Mouse (Mus musculus): ENCODE measurements around the gene Pex1. TPM values are rescaled to one million over a fixed set of nuclear protein-coding genes. Genes with fewer than 3 reads are reported as not detected.

The Pex1 gene
- 10.8 and 11.1 TPM in 2 replicates for polyA plus RNA-seq (2012; rRNA removed)

DNA sequence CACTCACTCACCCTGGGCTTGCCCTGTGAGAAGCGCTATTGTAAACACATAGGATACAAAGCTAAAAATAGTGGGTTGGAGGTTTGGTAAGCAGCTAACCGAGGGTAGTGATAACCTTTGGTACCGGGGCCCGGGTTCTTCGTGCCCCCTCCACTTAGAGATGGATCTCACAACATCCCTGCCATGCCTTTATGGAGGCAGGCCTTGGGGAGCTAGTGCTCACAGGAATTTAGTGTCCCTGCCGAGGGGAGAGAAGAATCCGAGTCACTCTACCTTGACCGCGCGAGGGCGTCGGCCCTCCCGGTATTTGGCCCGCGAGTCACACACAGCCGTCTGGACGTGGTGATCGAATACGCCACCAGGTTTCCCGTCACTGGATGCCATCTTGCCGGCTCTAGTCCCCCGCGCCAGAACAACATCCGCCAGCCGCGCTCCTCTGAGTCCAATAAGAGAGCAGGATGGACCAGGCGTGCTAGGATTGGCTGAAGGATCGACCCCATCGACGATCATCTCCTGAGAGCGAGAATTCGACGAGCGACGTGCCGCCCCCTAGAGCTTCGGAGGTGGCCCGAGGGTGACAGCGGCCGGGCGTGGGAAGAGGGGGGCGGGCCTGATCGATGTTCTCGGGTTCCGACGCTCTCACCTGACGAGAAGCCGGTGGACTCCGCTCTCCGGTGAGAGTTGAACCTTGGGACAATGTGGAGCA, at the start of gene Pex1:
Pex1 (plus strand) TSS at position 374 of the 706 bp plus-strand sequence.
- Histone ChIP-seq H3K4me3 (ENCODE audit: insufficient read depth, low read depth, low read length) (peak within 1 kb of the TSS; percentile 86), H3K27ac (ENCODE audit: insufficient read depth, low read depth, low read length) (peak within 1 kb of the TSS; percentile 84), H3K27me3 (replicated peaks; ENCODE audit: control insufficient read depth, insufficient read depth, low read length) (no peaks in the 10 kb centered on the region), H3K4me1 (ENCODE audit: control insufficient read depth, insufficient read depth, low read length) (0 out of 2 replicates have a peak, but pooled peaks cover 6% of the 10 kb centered on the region), H3K36me3 (ENCODE audit: control insufficient read depth, insufficient read depth, low read length) (no peaks in the 10 kb centered on the region)
- TF ChIP-seq POLR2A (IDR thresholded peaks at IDR 0.05; ENCODE audit: low read depth, low read length), result no peak
- peak; percentile 45 for TF ChIP-seq CTCF (conservative IDR thresholded peaks at IDR 0.05; ENCODE audit: insufficient read depth, insufficient read length, low read depth, low read length)
- peak; percentile 98 for DNase-seq
- under 1% methylated on average over 50 of the region's 50 CpGs for WGBS

DNA sequence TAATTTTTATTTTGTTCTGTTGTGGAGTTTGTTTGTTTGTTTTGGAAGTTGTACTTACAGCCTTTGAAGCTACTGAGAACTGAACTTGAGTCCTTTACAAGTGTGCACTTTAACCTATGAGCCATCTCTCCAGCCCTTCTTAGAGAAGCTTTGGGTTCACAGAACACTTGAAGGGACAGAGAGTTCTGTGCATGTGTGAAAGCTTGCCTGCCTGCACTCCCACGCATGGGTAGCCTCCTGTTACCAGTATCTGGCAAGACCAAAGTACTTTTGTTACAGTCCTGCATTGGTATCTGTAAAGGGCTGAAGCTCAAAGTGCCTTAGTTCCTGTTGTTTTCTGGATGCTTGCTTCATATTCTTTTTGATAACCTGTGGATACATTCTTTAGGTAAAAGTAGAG, 49.6 kb upstream of the Pex1 start:
- H3K27ac ChIP-seq (ENCODE audit: insufficient read depth, low read depth, low read length), result no peak overlapping the region
- H3K27me3 ChIP-seq (replicated peaks; ENCODE audit: control insufficient read depth, insufficient read depth, low read length), result no peaks in the 10 kb centered on the region
- peak; percentile 92 for DNase-seq

DNA sequence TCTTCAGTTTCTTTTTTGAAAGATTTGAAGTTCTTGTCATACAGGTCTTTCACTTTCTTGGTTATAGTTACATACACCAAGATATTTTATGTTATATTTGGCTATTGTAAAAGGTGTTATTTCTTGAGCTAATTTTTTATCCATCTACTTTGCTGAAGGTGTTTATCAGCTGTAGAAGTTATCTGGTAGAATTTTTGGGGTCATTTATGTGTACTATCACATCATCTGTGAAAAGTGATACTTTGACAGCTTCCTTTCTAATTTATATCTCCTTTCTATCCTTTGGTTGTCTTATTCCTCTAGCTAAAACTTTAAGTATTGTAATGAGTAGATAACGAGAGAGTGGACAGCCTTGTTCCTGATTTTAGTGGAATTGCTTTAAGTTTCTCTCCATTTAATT, 44.4 kb upstream of the Pex1 start:
- no peak for TF ChIP-seq CTCF (conservative IDR thresholded peaks at IDR 0.05; ENCODE audit: insufficient read depth, insufficient read length, low read depth, low read length)
- TF ChIP-seq POLR2A (IDR thresholded peaks at IDR 0.05; ENCODE audit: low read depth, low read length), result no peak
- no peak overlapping the region for H3K27ac ChIP-seq (ENCODE audit: insufficient read depth, low read depth, low read length)
- H3K4me3 ChIP-seq (ENCODE audit: insufficient read depth, low read depth, low read length), result no peak overlapping the region
- H3K36me3 ChIP-seq (ENCODE audit: control insufficient read depth, insufficient read depth, low read length), result peaks cover 2% of the 10 kb centered on the region; the same call in 1 of the 2 replicates
- H3K4me1 ChIP-seq (ENCODE audit: control insufficient read depth, insufficient read depth, low read length), result peaks cover 7% of the 10 kb centered on the region; the same call in 1 of the 2 replicates
- no peak for DNase-seq
- WGBS, result 93% methylated on average over 1 of the region's 1 CpGs
- no peaks in the 10 kb centered on the region for H3K27me3 ChIP-seq (replicated peaks; ENCODE audit: control insufficient read depth, insufficient read depth, low read length)

More for the DNA sequence above, 49.6 kb upstream of the Pex1 start:
- no peak overlapping the region for H3K4me3 ChIP-seq (ENCODE audit: insufficient read depth, low read depth, low read length)
- H3K4me1 ChIP-seq (ENCODE audit: control insufficient read depth, insufficient read depth, low read length), result peaks cover 16% of the 10 kb centered on the region
- TF ChIP-seq POLR2A (IDR thresholded peaks at IDR 0.05; ENCODE audit: low read depth, low read length), result no peak
- WGBS, result 37% methylated on average over 1 of the region's 1 CpGs
- H3K36me3 ChIP-seq (ENCODE audit: control insufficient read depth, insufficient read depth, low read length), result no peaks in the 10 kb centered on the region

DNA sequence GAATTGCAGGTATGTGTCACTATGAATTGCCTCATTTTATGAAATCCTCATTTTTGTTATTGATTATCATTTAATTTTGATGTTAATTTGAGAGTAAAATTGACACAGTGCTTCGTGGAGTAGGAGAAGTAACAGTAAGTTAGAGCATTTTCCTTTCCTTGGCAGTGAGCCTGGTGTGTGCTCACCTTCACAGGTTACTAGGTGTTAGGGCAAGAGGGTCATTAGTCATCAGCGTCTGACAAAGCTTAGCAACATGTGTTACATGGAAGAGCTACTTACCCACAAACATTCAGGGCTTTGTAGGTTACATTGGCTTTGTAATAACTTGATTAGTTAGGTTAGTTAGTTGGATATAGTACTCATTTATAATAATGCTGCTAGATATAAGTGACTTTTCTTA, 41.7 kb upstream of the Pex1 start:
- no peak for DNase-seq
- H3K36me3 ChIP-seq (ENCODE audit: control insufficient read depth, insufficient read depth, low read length), result peaks cover 2% of the 10 kb centered on the region
- H3K27me3 ChIP-seq (replicated peaks; ENCODE audit: control insufficient read depth, insufficient read depth, low read length), result no peaks in the 10 kb centered on the region
- H3K4me1 ChIP-seq (ENCODE audit: control insufficient read depth, insufficient read depth, low read length), result no peaks in the 10 kb centered on the region; the same call in 1 of the 2 replicates
- TF ChIP-seq CTCF (conservative IDR thresholded peaks at IDR 0.05; ENCODE audit: insufficient read depth, insufficient read length, low read depth, low read length) (no peak), POLR2A (IDR thresholded peaks at IDR 0.05; ENCODE audit: low read depth, low read length) (no peak)
- WGBS, result 27% methylated on average over 2 of the region's 2 CpGs
- no peak overlapping the region for H3K4me3 ChIP-seq (ENCODE audit: insufficient read depth, low read depth, low read length)
- no peak overlapping the region for H3K27ac ChIP-seq (ENCODE audit: insufficient read depth, low read depth, low read length)

- DNase-seq, result no peak
- peaks cover 18% of the 10 kb centered on the region for H3K36me3 ChIP-seq (ENCODE audit: control insufficient read depth, insufficient read depth, low read length)
- no peak within 1 kb of the TSS for H3K27ac ChIP-seq (ENCODE audit: insufficient read depth, low read depth, low read length)
- TF ChIP-seq POLR2A (IDR thresholded peaks at IDR 0.05; ENCODE audit: low read depth, low read length) (no peak), CTCF (conservative IDR thresholded peaks at IDR 0.05; ENCODE audit: insufficient read depth, insufficient read length, low read depth, low read length) (no peak)
- no peaks in the 10 kb centered on the region for H3K27me3 ChIP-seq (replicated peaks; ENCODE audit: control insufficient read depth, insufficient read depth, low read length)
- no peaks in the 10 kb centered on the region for H3K4me1 ChIP-seq (ENCODE audit: control insufficient read depth, insufficient read depth, low read length)
- 96% methylated on average over 4 of the region's 4 CpGs for WGBS
- H3K4me3 ChIP-seq (ENCODE audit: insufficient read depth, low read depth, low read length), result no peak within 1 kb of the TSS
These were observed 24.6 kb upstream of the Pex1 start, which contains the start of gene 1700109H08Rik for GRCm38 (mm10) chr5:3571266-3571665. Gene 1700109H08Rik (plus strand): TSS chr5:3571566.

- H3K36me3 ChIP-seq (ENCODE audit: control insufficient read depth, insufficient read depth, low read length), result peaks cover 21% of the 10 kb centered on the region
- WGBS, result 95% methylated on average over 2 of the region's 2 CpGs
- H3K4me1 ChIP-seq (ENCODE audit: control insufficient read depth, insufficient read depth, low read length), result no peaks in the 10 kb centered on the region
- no peaks in the 10 kb centered on the region for H3K27me3 ChIP-seq (replicated peaks; ENCODE audit: control insufficient read depth, insufficient read depth, low read length)
- H3K27ac ChIP-seq (ENCODE audit: insufficient read depth, low read depth, low read length), result no peak overlapping the region
- TF ChIP-seq POLR2A (IDR thresholded peaks at IDR 0.05; ENCODE audit: low read depth, low read length) (no peak), CTCF (conservative IDR thresholded peaks at IDR 0.05; ENCODE audit: insufficient read depth, insufficient read length, low read depth, low read length) (no peak)
- no peak overlapping the region for H3K4me3 ChIP-seq (ENCODE audit: insufficient read depth, low read depth, low read length)
- no peak for DNase-seq
These were observed 21.0 kb upstream of the Pex1 start for GRCm38 (mm10) chr5:3574825-3575224.

- Histone ChIP-seq H3K4me3 (ENCODE audit: insufficient read depth, low read depth, low read length) (no peak overlapping the region), H3K27me3 (replicated peaks; ENCODE audit: control insufficient read depth, insufficient read depth, low read length) (no peaks in the 10 kb centered on the region), H3K27ac (ENCODE audit: insufficient read depth, low read depth, low read length) (no peak overlapping the region), H3K4me1 (ENCODE audit: control insufficient read depth, insufficient read depth, low read length) (no peaks in the 10 kb centered on the region), H3K36me3 (ENCODE audit: control insufficient read depth, insufficient read depth, low read length) (peaks cover 15% of the 10 kb centered on the region)
- TF ChIP-seq CTCF (conservative IDR thresholded peaks at IDR 0.05; ENCODE audit: insufficient read depth, insufficient read length, low read depth, low read length) (no peak), POLR2A (IDR thresholded peaks at IDR 0.05; ENCODE audit: low read depth, low read length) (no peak)
- no peak for DNase-seq
- 93% methylated on average over 2 of the region's 2 CpGs for WGBS
These were observed 17.9 kb upstream of the Pex1 start for GRCm38 (mm10) chr5:3577939-3578338.

Measured in kidney, adult 2 months (tissue).